Mouse (Mus musculus): ENCODE data around the gene Csn1s2a. TPM values are rescaled to one million over a fixed set of nuclear protein-coding genes. Genes with fewer than 3 reads are reported as not detected.
"Not testable (repeated sequence)": the region's sequence is repeated elsewhere in the genome, so short reads cannot be mapped to it uniquely, and the experiment has no call there.

Gene Csn1s2a
- total RNA-seq (2015; ENCODE audit: low replicate concordance) (not detected in 2 replicates), total RNA-seq (2017; ENCODE audit: low replicate concordance) (not detected in 2 replicates)

DNA sequence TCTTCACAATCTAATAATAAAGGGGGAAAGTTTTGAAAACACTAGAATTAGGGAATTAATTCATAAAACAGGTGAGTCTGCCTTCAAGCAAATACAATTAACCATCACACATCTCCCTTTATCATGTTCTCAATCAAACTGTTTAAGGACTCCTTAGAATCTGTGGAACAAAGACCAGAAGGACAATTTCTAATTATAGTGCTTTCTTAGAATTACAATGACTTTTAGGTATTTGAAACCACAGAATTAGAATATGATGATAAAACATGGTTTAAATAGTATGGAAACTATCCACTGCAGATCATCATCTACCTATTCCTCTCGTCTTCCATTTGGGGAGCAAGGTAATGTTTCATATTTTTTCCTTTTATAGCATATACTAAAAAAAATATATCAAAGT, at the start of gene Csn1s2a:
Gene Csn1s2a, plus strand, starts transcription at position 301 of the 400 bp plus-strand sequence.
- no peak for ATAC-seq (replicated peaks; ENCODE audit: low FRiP score, poor library complexity, severe bottlenecking)

DNA sequence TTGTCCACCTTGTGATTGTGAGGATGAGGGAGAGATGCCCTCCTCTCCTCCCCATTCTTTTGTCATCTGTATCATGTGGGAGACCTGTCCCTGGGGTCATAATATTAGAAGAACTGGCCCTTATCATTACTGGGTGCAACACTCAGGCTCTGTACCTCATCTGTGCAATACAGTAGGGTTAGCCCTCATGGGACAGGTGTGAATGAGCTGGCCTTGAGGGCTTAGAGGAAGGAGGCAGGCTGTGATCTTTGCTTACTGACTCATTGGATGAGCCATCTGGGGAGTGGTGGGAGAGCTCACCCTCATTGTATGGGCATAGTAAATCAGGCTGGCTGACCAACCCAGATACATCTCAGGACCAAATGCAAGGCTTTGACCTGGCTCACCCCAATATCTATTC, 39.5 kb upstream of the Csn1s2a start:
- no peak for ATAC-seq (replicated peaks; ENCODE audit: low FRiP score, poor library complexity, severe bottlenecking)

DNA sequence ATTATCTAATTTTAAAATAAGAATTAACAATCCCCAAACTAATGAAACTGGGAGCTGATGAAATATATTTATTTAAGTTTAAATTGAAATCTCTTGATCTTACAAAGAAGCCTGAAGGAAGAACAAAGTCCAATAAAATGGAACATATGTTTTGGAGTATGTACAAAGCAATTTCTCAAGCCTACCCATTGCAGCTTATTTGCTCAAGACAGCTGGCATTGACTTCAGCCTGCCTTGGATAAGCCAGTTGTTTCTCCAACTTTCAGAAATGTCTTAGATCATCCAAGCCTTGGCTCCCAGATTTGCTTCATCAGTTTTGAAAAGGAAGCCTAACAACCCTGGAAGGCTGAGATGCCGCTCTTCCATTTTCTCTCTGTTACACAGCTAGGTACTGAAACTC, 20.9 kb upstream of the Csn1s2a start:
- ATAC-seq (replicated peaks; ENCODE audit: low FRiP score, poor library complexity, severe bottlenecking), result no peak

DNA sequence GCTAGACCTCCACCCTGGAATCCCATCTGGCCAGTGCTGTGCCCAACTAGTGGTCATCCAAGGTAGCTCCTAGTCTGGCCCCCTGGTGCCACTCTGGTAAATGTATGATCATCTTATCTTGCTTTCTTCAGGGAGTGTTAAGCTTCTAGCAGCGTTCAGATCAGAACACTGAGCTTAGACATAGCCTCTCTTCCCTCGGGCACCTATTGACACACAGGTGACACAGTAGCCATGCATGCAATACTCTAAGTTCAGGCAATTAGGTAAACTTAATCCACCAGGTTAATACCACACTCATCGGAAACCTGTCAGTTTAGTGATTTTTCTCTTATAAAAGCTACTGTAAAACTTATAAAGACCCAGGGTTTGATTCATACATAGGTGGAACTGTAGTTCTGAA, 9.8 kb upstream of the Csn1s2a start:
- no peak for ATAC-seq (replicated peaks; ENCODE audit: low FRiP score, poor library complexity, severe bottlenecking)

DNA sequence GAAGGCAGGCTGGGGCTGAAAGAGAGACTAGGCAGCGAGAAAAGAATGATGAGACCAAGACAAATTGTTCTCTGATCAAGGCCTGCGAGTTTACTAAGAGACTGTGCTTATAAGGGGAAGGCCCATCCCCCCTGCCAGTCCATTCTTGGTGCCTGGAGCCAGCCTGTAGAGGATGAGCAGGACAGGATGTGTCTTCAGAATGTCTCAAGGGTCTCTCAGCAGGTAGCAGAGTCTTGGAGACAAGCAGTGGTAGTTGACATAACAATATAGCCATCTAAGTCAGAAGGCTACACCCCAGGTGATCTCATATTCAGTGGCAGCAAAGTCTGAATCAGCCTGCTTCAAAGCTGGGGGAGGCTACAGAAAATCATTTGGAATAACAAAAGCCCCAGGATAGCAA, 2.2 kb upstream of the Csn1s2a start:
- ATAC-seq (replicated peaks; ENCODE audit: low FRiP score, poor library complexity, severe bottlenecking), result not testable (repeated sequence)

DNA sequence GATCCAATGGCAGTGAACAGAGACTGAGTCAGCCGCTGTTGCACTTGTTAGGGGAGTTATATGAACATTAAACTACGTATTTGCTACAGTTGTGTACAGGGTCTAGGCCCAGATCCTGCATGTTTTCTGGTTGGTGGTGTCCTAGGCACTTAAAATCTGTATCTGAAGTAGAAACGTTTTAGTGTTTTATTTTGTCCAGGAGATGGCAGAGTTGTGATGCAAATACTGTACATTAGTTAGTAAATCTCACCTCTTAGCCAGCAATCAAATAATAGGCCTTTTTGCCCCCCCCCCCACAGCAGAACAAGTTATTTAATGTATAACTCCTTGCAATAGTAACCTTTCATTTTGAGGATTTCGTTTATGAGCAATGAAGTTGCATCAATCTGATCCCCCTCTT, 8.4 kb downstream of the Csn1s2a start:
- ATAC-seq (replicated peaks; ENCODE audit: low FRiP score, poor library complexity, severe bottlenecking), result no peak

DNA sequence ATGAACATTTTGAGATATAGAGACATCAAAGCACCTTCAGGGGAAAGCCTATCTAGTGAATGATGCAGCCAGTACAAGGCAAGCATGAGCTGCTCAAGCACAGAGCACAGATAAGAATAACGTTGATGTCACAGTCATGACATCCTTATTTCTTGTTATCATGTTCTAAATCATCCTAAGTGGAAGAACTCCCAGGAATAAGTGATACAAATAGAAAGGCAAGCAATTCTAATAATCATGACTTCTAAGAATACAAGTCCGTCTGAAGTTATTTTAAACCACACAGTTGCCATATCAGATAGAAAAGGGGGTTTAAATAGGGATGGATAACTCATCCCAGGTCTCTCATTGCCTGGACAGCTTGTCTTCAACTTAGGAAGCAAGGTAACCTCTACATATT, 33.4 kb downstream of the Csn1s2a start, which contains the start of gene Csn1s2b:
Gene Csn1s2b, plus strand, starts transcription at position 301 of the 400 bp plus-strand sequence.
- ATAC-seq (replicated peaks; ENCODE audit: low FRiP score, poor library complexity, severe bottlenecking), result no peak

DNA sequence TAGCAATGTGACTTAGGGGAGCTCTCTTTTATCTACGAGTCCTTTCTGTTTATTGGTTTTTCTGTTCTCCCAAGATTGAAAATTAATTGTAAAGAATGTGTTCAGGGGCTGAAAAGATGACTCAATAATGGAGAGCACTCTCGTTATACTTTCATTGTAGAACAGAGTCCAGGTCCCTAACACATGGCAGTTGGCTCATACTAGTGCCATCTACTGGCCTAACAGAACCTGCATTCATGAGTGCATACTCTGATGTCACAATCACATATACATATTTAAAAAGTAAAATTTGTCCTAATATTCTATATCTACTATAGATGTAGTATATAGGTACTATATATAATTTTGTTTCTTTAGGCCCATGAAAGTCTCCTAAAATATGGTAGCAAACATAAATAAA, 34.9 kb downstream of the Csn1s2a start:
- ATAC-seq (replicated peaks; ENCODE audit: low FRiP score, poor library complexity, severe bottlenecking), result no peak

DNA sequence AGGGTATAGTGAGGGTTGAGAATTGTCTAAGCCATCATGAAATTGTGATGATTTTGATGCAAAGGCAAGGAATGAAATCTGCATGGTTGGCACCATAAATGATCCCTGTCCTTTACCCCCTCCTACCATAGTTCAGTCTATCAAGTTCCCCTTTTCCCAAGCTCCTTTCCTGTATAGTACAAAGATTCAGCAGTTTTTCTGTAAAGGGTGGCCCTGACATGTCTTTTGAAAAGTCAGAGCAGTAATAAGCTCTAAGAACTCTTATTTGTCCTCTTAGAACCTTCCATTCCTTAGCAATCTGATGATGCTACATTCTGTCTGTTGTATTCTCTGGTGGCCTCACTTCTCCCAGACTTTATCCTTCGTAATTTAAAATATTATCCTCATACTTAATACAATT, 51.0 kb downstream of the Csn1s2a start, which contains the start of gene Prr27:
Gene Prr27, plus strand, starts transcription at position 301 of the 400 bp plus-strand sequence.
- ATAC-seq (replicated peaks; ENCODE audit: low FRiP score, poor library complexity, severe bottlenecking), result no peak

Other genes with a start within 250 kb of the Csn1s2a start
- gene Sult1b1, start 236.4 kb upstream of the Csn1s2a start, total RNA-seq (2015; ENCODE audit: low replicate concordance), result not detected in 2 replicates
- not detected in 2 replicates for gene Sult1b1, start 236.4 kb upstream of the Csn1s2a start, total RNA-seq (2017; ENCODE audit: low replicate concordance)
- not detected in 2 replicates for gene Sult1d1, start 205.5 kb upstream of the Csn1s2a start, total RNA-seq (2015; ENCODE audit: low replicate concordance)
- not detected in 2 replicates for gene Sult1d1, start 205.5 kb upstream of the Csn1s2a start, total RNA-seq (2017; ENCODE audit: low replicate concordance)
- gene Sult1e1, start 183.0 kb upstream of the Csn1s2a start, total RNA-seq (2015; ENCODE audit: low replicate concordance), result not detected in 2 replicates
- not detected in 2 replicates for gene Sult1e1, start 183.0 kb upstream of the Csn1s2a start, total RNA-seq (2017; ENCODE audit: low replicate concordance)
- not detected in 2 replicates for gene Csn1s1, start 108.4 kb upstream of the Csn1s2a start, total RNA-seq (2015; ENCODE audit: low replicate concordance)
- not detected in 2 replicates for gene Csn1s1, start 108.4 kb upstream of the Csn1s2a start, total RNA-seq (2017; ENCODE audit: low replicate concordance)
- gene Csn2, start 74.9 kb upstream of the Csn1s2a start, total RNA-seq (2015; ENCODE audit: low replicate concordance), result not detected in 2 replicates
- gene Csn2, start 74.9 kb upstream of the Csn1s2a start, total RNA-seq (2017; ENCODE audit: low replicate concordance), result not detected in 2 replicates
- not detected in 2 replicates for gene Csn1s2b, start 33.5 kb downstream of the Csn1s2a start, total RNA-seq (2015; ENCODE audit: low replicate concordance)
- gene Csn1s2b, start 33.5 kb downstream of the Csn1s2a start, total RNA-seq (2017; ENCODE audit: low replicate concordance), result not detected in 2 replicates
- not detected in 2 replicates for gene Prr27, start 51.1 kb downstream of the Csn1s2a start, total RNA-seq (2015; ENCODE audit: low replicate concordance)
- gene Prr27, start 51.1 kb downstream of the Csn1s2a start, total RNA-seq (2017; ENCODE audit: low replicate concordance), result not detected in 2 replicates
- gene Odam, start 110.5 kb downstream of the Csn1s2a start, total RNA-seq (2015; ENCODE audit: low replicate concordance), result not detected in 2 replicates
- gene Odam, start 110.5 kb downstream of the Csn1s2a start, total RNA-seq (2017; ENCODE audit: low replicate concordance), result not detected in 2 replicates
- gene Csn3, start 151.0 kb downstream of the Csn1s2a start, total RNA-seq (2015; ENCODE audit: low replicate concordance), result not detected in 2 replicates
- not detected in 2 replicates for gene Csn3, start 151.0 kb downstream of the Csn1s2a start, total RNA-seq (2017; ENCODE audit: low replicate concordance)
- not detected in 2 replicates for gene 2310003L06Rik, start 194.9 kb downstream of the Csn1s2a start, total RNA-seq (2015; ENCODE audit: low replicate concordance)
- not detected in 2 replicates for gene 2310003L06Rik, start 194.9 kb downstream of the Csn1s2a start, total RNA-seq (2017; ENCODE audit: low replicate concordance)
- gene Gm28434, start 194.9 kb downstream of the Csn1s2a start, total RNA-seq (2015; ENCODE audit: low replicate concordance), result not detected in 2 replicates
- gene Gm28434, start 194.9 kb downstream of the Csn1s2a start, total RNA-seq (2017; ENCODE audit: low replicate concordance), result not detected in 2 replicates
- gene Cabs1, start 204.9 kb downstream of the Csn1s2a start, total RNA-seq (2015; ENCODE audit: low replicate concordance), result not detected in 2 replicates
- not detected in 2 replicates for gene Cabs1, start 204.9 kb downstream of the Csn1s2a start, total RNA-seq (2017; ENCODE audit: low replicate concordance)
- not detected in 2 replicates for gene Smr3a, start 228.0 kb downstream of the Csn1s2a start, total RNA-seq (2015; ENCODE audit: low replicate concordance)
- gene Smr3a, start 228.0 kb downstream of the Csn1s2a start, total RNA-seq (2017; ENCODE audit: low replicate concordance), result not detected in 2 replicates